Mouse (Mus musculus): ENCODE measurements at regions not wholly inside any gene's neighbourhood (a gene's known extent, or its start where the extent isn't known, plus 50 kb on each side); places are given as distances from the start of the nearest gene placed in this dataset.

- TF ChIP-seq CTCF (IDR thresholded peaks at IDR 0.05; ENCODE audit: borderline replicate concordance, extremely low read depth, insufficient read depth, insufficient read length), result no peak
- no peak for TF ChIP-seq POLR2A (IDR thresholded peaks at IDR 0.05; ENCODE audit: borderline replicate concordance, extremely low read depth, insufficient read depth, insufficient read length, poor library complexity, severe bottlenecking)
Observed at GRCm38 (mm10) chr9:79216432-79216831, 502.2 kb downstream of the Col12a1 start.

Data from brain, embryonic 14.5 days (tissue).